Mouse (Mus musculus): Measurements from ENCODE around the gene Add2. TPM values are rescaled to one million over a fixed set of nuclear protein-coding genes. Genes with fewer than 3 reads are reported as not detected.
"Not testable (repeated sequence)": the region's sequence is repeated elsewhere in the genome, so short reads cannot be mapped to it uniquely, and the experiment has no call there.

Gene Add2
- polyA plus RNA-seq, 1 experiment from 2014 or later: 108 TPM

GRCm38 (mm10) chr6:86014812-86015211 is 13.7 kb upstream of the Add2 start:
- H3K27me3 ChIP-seq (replicated peaks; ENCODE audit: control insufficient read depth, insufficient read depth, low read length); DNase-seq (ENCODE audit: low spot score); H3K9me3 ChIP-seq (replicated peaks; ENCODE audit: control insufficient read depth, low read length); H3K4me3 ChIP-seq (ENCODE audit: low read depth, low read length); H3K9ac ChIP-seq (ENCODE audit: low read length); H3K27ac ChIP-seq (ENCODE audit: low read depth, low read length); ATAC-seq; H3K36me3 ChIP-seq (ENCODE audit: control insufficient read depth, insufficient read depth, low read length); H3K4me1 ChIP-seq (ENCODE audit: control insufficient read depth, insufficient read depth, low read length); H3K4me2 ChIP-seq (ENCODE audit: low read length): not testable (repeated sequence)
- WGBS: 82% methylated on average over 5 of the region's 5 CpGs

GRCm38 (mm10) chr6:86015871-86016270 is 12.6 kb upstream of the Add2 start, which contains the start of gene Figla:
TSS of gene Figla (plus strand) at chr6:86016171.
- Histone ChIP-seq H3K9me3 (replicated peaks; ENCODE audit: control insufficient read depth, low read length) (no peaks in the 10 kb centered on the region), H3K4me1 (ENCODE audit: control insufficient read depth, insufficient read depth, low read length) (no peaks in the 10 kb centered on the region), H3K4me2 (ENCODE audit: low read length) (no peak within 1 kb of the TSS), H3K36me3 (ENCODE audit: control insufficient read depth, insufficient read depth, low read length) (no peaks in the 10 kb centered on the region), H3K4me3 (ENCODE audit: low read depth, low read length) (no peak within 1 kb of the TSS), H3K27me3 (replicated peaks; ENCODE audit: control insufficient read depth, insufficient read depth, low read length) (no peaks in the 10 kb centered on the region), H3K9ac (ENCODE audit: low read length) (no peak within 1 kb of the TSS), H3K27ac (ENCODE audit: low read depth, low read length) (no peak within 1 kb of the TSS)
- ATAC-seq (no peak), DNase-seq (ENCODE audit: low spot score) (no peak)
- WGBS: 85% methylated on average over 9 of the region's 9 CpGs

- H3K36me3 ChIP-seq (ENCODE audit: control insufficient read depth, insufficient read depth, low read length): no peaks in the 10 kb centered on the region
- no peaks in the 10 kb centered on the region for H3K4me1 ChIP-seq (ENCODE audit: control insufficient read depth, insufficient read depth, low read length)
- no peaks in the 10 kb centered on the region for H3K9me3 ChIP-seq (replicated peaks; ENCODE audit: control insufficient read depth, low read length)
- ATAC-seq (no peak), DNase-seq (ENCODE audit: low spot score) (no peak)
- no peak overlapping the region for H3K27ac ChIP-seq (ENCODE audit: low read depth, low read length)
- no peaks in the 10 kb centered on the region for H3K27me3 ChIP-seq (replicated peaks; ENCODE audit: control insufficient read depth, insufficient read depth, low read length)
- no peak overlapping the region for H3K4me2 ChIP-seq (ENCODE audit: low read length)
- no peak overlapping the region for H3K9ac ChIP-seq (ENCODE audit: low read length)
- H3K4me3 ChIP-seq (ENCODE audit: low read depth, low read length): no peak overlapping the region
- 84% methylated on average over 23 of the region's 23 CpGs for WGBS
These were observed 11.6 kb upstream of the Add2 start for GRCm38 (mm10) chr6:86016793-86017350.

GRCm38 (mm10) chr6:86019415-86020237 is 8.9 kb upstream of the Add2 start:
- DNase-seq (ENCODE audit: low spot score) (no peak), ATAC-seq (no peak)
- Histone ChIP-seq H3K27ac (ENCODE audit: low read depth, low read length) (no peak overlapping the region), H3K9me3 (replicated peaks; ENCODE audit: control insufficient read depth, low read length) (no peaks in the 10 kb centered on the region), H3K9ac (ENCODE audit: low read length) (no peak overlapping the region), H3K4me3 (ENCODE audit: low read depth, low read length) (no peak overlapping the region), H3K36me3 (ENCODE audit: control insufficient read depth, insufficient read depth, low read length) (no peaks in the 10 kb centered on the region), H3K27me3 (replicated peaks; ENCODE audit: control insufficient read depth, insufficient read depth, low read length) (no peaks in the 10 kb centered on the region), H3K4me2 (ENCODE audit: low read length) (no peak overlapping the region), H3K4me1 (ENCODE audit: control insufficient read depth, insufficient read depth, low read length) (no peaks in the 10 kb centered on the region)
- 76% methylated on average over 4 of the region's 4 CpGs for WGBS

- no peak overlapping the region for H3K4me3 ChIP-seq (ENCODE audit: low read depth, low read length)
- H3K4me2 ChIP-seq (ENCODE audit: low read length): no peak overlapping the region
- H3K9ac ChIP-seq (ENCODE audit: low read length): no peak overlapping the region
- WGBS: 25% methylated on average over 3 of the region's 3 CpGs
- ATAC-seq (no peak), DNase-seq (ENCODE audit: low spot score) (peak; percentile 53)
- H3K27ac ChIP-seq (ENCODE audit: low read depth, low read length): no peak overlapping the region
- no peaks in the 10 kb centered on the region for H3K9me3 ChIP-seq (replicated peaks; ENCODE audit: control insufficient read depth, low read length)
- H3K27me3 ChIP-seq (replicated peaks; ENCODE audit: control insufficient read depth, insufficient read depth, low read length): no peaks in the 10 kb centered on the region
- H3K36me3 ChIP-seq (ENCODE audit: control insufficient read depth, insufficient read depth, low read length): no peaks in the 10 kb centered on the region
- H3K4me1 ChIP-seq (ENCODE audit: control insufficient read depth, insufficient read depth, low read length): no peaks in the 10 kb centered on the region
These were observed 7.5 kb upstream of the Add2 start for GRCm38 (mm10) chr6:86020948-86021347.

GRCm38 (mm10) chr6:86026632-86027292 is 1.7 kb upstream of the Add2 start:
- 85% methylated on average over 8 of the region's 8 CpGs for WGBS
- H3K27me3 ChIP-seq (replicated peaks; ENCODE audit: control insufficient read depth, insufficient read depth, low read length): no peaks in the 10 kb centered on the region

GRCm38 (mm10) chr6:86028150-86028549 is 331 bp upstream of the Add2 start:
- ATAC-seq: peak; percentile 35
- Histone ChIP-seq H3K36me3 (ENCODE audit: control insufficient read depth, insufficient read depth, low read length) (no peaks in the 10 kb centered on the region), H3K9me3 (replicated peaks; ENCODE audit: control insufficient read depth, low read length) (no peaks in the 10 kb centered on the region), H3K4me2 (ENCODE audit: low read length) (peak overlapping the region; percentile 82), H3K9ac (ENCODE audit: low read length) (peak overlapping the region; percentile 98), H3K4me1 (ENCODE audit: control insufficient read depth, insufficient read depth, low read length) (peaks cover 19% of the 10 kb centered on the region), H3K27me3 (replicated peaks; ENCODE audit: control insufficient read depth, insufficient read depth, low read length) (no peaks in the 10 kb centered on the region), H3K4me3 (ENCODE audit: low read depth, low read length) (peak overlapping the region; percentile 79), H3K27ac (ENCODE audit: low read depth, low read length) (peak overlapping the region; percentile 97)
- WGBS: 70% methylated on average over 2 of the region's 2 CpGs
- no peak for DNase-seq (ENCODE audit: low spot score)

More at GRCm38 (mm10) chr6:86026632-86027292, 1.7 kb upstream of the Add2 start:
- Histone ChIP-seq H3K4me3 (ENCODE audit: low read depth, low read length) (no peak overlapping the region), H3K4me2 (ENCODE audit: low read length) (no peak overlapping the region), H3K4me1 (ENCODE audit: control insufficient read depth, insufficient read depth, low read length) (peaks cover 7% of the 10 kb centered on the region), H3K27ac (ENCODE audit: low read depth, low read length) (no peak overlapping the region), H3K9ac (ENCODE audit: low read length) (no peak overlapping the region), H3K36me3 (ENCODE audit: control insufficient read depth, insufficient read depth, low read length) (no peaks in the 10 kb centered on the region), H3K9me3 (replicated peaks; ENCODE audit: control insufficient read depth, low read length) (no peaks in the 10 kb centered on the region)
- DNase-seq (ENCODE audit: low spot score) (no peak), ATAC-seq (no peak)

GRCm38 (mm10) chr6:86029323-86029713 is 837 bp downstream of the Add2 start:
- Histone ChIP-seq H3K4me2 (ENCODE audit: low read length) (peak overlapping the region; percentile 82), H3K27me3 (replicated peaks; ENCODE audit: control insufficient read depth, insufficient read depth, low read length) (no peaks in the 10 kb centered on the region), H3K4me3 (ENCODE audit: low read depth, low read length) (peak overlapping the region; percentile 79), H3K36me3 (ENCODE audit: control insufficient read depth, insufficient read depth, low read length) (no peaks in the 10 kb centered on the region), H3K27ac (ENCODE audit: low read depth, low read length) (peak overlapping the region; percentile 97), H3K9me3 (replicated peaks; ENCODE audit: control insufficient read depth, low read length) (no peaks in the 10 kb centered on the region), H3K9ac (ENCODE audit: low read length) (peak overlapping the region; percentile 98), H3K4me1 (ENCODE audit: control insufficient read depth, insufficient read depth, low read length) (peaks cover 21% of the 10 kb centered on the region)
- no peak for DNase-seq (ENCODE audit: low spot score)
- no peak; the same call in 1 of the 2 replicates for ATAC-seq
- WGBS: 4% methylated on average over 6 of the region's 6 CpGs
